Mouse (Mus musculus) hindbrain, embryonic 12.5 days (tissue): ENCODE results near the gene Arhgap4. TPM values are rescaled to one million over a fixed set of nuclear protein-coding genes. Genes with fewer than 3 reads are reported as not detected.
A peak's percentile ranks its signal among the peaks of the same experiment; 100 is the strongest.

Experiments used
- ATAC-seq: fragments of 200-750 bp; cut with Nextera tagmentation; 2 replicates; pipeline ENCODE4 v1.8.0; 2017; ENCODE audit warnings: moderate TSS enrichment; ENCODE audit not compliant: low FRiP score
- H3K27ac ChIP-seq: fragments of 300-500 bp; sonication (generic); 2 replicates; pipeline ENCODE4 v1.5.1; 2016; ENCODE audit warnings: mild to moderate bottlenecking
- H3K27me3 ChIP-seq: fragments of 300-500 bp; sonication (generic); 2 replicates; pipeline ENCODE4 v1.6.1; 2016; ENCODE audit warnings: mild to moderate bottlenecking
- H3K36me3 ChIP-seq: fragments of 300-500 bp; sonication (generic); 2 replicates; pipeline ENCODE4 v1.6.1; 2016; ENCODE audit warnings: mild to moderate bottlenecking
- H3K4me1 ChIP-seq: fragments of 300-500 bp; sonication (generic); 2 replicates; pipeline ENCODE4 v1.6.1; 2016
- H3K4me2 ChIP-seq: fragments of 300-500 bp; sonication (generic); replicated peaks from 2 replicates; pipeline ENCODE4 v1.6.1; 2016; ENCODE audit warnings: mild to moderate bottlenecking
- H3K4me3 ChIP-seq: fragments of 300-500 bp; sonication (generic); 2 replicates; pipeline ENCODE4 v1.5.1; 2016; ENCODE audit warnings: mild to moderate bottlenecking
- H3K9ac ChIP-seq: fragments of 300-500 bp; sonication (generic); 2 replicates; pipeline ENCODE4 v1.6.1; 2016; ENCODE audit warnings: mild to moderate bottlenecking, moderate library complexity
- H3K9me3 ChIP-seq: fragments of 300-500 bp; sonication (generic); replicated peaks from 2 replicates; pipeline ENCODE4 v1.6.1; 2016; ENCODE audit warnings: mild to moderate bottlenecking
- WGBS: fragments of 180-500 bp; shearing (Covaris S2); methylation state at CpG from one replicate; pipeline ENCODE4 v1.1.7; 2016; 5-methylcytosine and 5-hydroxymethylcytosine counted together
- polyA plus RNA-seq: library from polyadenylated mRNA; unstranded; fragments of >200 nt; fragmentation: Nextera tagmentation; extraction: Ambion mirVana; gene quantifications from 2 replicates; pipeline ENCODE4 v1.2.1, GENCODE M21; 2016

Arhgap4 gene
- polyA plus RNA-seq, 1 experiment from 2014 or later, result 3.4 TPM

DNA sequence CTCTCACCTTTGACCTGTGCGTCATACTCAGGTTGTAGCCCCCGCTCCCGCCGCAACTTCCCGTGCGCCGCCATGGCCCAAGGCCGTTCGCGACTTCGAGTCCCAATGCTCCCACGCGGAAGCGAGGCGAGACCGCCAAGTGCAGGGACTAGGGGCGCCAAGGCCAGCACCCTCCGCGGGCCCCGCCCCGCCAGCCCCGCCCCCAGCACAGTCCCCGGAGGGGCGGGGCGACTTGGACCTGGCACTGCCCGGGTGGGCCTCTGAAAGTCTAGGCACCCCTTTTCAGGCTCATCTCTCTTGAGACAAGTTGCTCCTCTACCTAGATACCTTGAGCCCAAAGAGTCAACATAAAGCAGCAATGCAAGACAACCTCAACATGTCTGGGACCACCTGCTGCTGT lies 10.5 kb downstream of the Arhgap4 start:
- no peak overlapping the region for H3K9ac ChIP-seq
- no peak for ATAC-seq
- WGBS, result 19% methylated on average over 21 of the region's 26 CpGs
- H3K4me1 ChIP-seq, result peaks cover 4% of the 10 kb centered on the region; the same call in 1 of the 2 replicates
- no peak overlapping the region for H3K4me3 ChIP-seq
- H3K36me3 ChIP-seq, result no peaks in the 10 kb centered on the region
- H3K27ac ChIP-seq, result no peak overlapping the region
- H3K9me3 ChIP-seq, result no peaks in the 10 kb centered on the region
- peaks cover 2% of the 10 kb centered on the region; the same call in 1 of the 2 replicates for H3K27me3 ChIP-seq
- H3K4me2 ChIP-seq, result peak overlapping the region; percentile 41

DNA sequence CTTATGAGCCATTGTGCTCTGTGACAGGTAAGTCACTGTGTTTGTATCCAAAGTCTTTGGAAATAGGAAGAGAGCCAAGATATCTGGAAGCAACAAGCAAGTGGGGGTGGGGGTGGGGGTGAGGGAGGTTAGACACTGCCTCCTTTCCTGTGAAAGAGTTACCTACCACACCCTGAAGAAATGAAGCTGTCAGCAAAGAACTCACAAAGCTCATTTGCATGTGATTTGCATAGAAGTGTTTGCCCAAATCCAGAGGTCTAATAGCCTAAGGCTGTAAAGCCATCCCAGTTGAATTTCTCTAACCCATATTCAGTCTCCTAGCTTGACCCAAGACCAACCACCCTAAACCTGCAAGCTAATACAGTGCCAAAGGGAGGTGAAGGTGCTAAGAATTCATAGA lies 11.2 kb downstream of the Arhgap4 start:
- no peaks in the 10 kb centered on the region for H3K36me3 ChIP-seq

DNA sequence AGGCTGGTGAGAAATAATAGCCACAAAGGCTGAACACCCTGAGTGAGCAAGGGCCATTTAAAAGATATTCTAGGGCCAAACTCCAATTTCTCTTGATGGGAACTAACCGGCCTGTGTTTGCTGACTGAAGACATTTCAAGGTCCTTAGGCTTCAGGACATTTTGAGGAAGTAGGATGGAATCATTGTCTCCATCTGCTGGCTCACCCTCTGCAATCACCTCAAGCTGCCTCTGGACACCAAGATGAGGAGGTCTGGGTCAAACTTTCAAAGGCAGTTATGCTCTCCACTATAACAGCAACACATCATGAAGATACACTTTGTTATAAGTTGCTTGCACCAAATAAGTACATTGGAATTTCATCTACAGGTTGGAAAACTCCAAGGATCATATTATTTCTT lies 11.6 kb downstream of the Arhgap4 start:
- Histone ChIP-seq H3K4me1 (peaks cover 4% of the 10 kb centered on the region; the same call in 1 of the 2 replicates), H3K27ac (no peak overlapping the region), H3K9me3 (no peaks in the 10 kb centered on the region), H3K9ac (no peak overlapping the region), H3K4me2 (no peak overlapping the region), H3K27me3 (peaks cover 2% of the 10 kb centered on the region; the same call in 1 of the 2 replicates), H3K36me3 (no peaks in the 10 kb centered on the region), H3K4me3 (no peak overlapping the region)
- no peak for ATAC-seq
- WGBS, result 94% methylated on average over 1 of the region's 1 CpGs

More for the DNA sequence above, 11.2 kb downstream of the Arhgap4 start:
- Histone ChIP-seq H3K27me3 (peaks cover 2% of the 10 kb centered on the region; the same call in 1 of the 2 replicates), H3K4me3 (no peak overlapping the region), H3K4me1 (peaks cover 4% of the 10 kb centered on the region; the same call in 1 of the 2 replicates), H3K9me3 (no peaks in the 10 kb centered on the region), H3K27ac (no peak overlapping the region), H3K9ac (no peak overlapping the region), H3K4me2 (no peak overlapping the region)
- no peak for ATAC-seq

DNA sequence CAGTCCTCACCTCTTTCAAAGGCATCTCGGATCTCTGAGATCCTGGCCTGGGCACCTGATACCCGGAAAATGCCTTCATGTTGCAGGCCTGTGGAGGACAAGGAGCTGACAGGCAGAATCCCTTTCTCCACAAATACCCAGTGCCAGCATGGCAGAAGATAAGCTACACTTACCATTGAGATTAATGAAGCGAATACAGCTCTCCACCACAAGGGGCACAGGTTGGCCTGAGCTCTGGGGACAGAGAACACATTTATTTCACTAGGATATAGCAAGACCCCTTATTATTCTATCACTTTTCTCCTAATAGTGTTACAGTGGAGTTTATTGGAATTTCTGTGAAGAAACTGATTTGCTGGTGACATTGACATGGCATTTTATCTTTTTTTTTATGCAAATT lies 23.7 kb downstream of the Arhgap4 start:
- Histone ChIP-seq H3K9me3 (no peaks in the 10 kb centered on the region), H3K4me2 (no peak overlapping the region), H3K27me3 (no peaks in the 10 kb centered on the region), H3K36me3 (no peaks in the 10 kb centered on the region), H3K4me3 (no peak overlapping the region), H3K27ac (no peak overlapping the region), H3K9ac (no peak overlapping the region), H3K4me1 (no peaks in the 10 kb centered on the region)
- WGBS, result 70% methylated on average over 3 of the region's 3 CpGs
- ATAC-seq, result no peak

DNA sequence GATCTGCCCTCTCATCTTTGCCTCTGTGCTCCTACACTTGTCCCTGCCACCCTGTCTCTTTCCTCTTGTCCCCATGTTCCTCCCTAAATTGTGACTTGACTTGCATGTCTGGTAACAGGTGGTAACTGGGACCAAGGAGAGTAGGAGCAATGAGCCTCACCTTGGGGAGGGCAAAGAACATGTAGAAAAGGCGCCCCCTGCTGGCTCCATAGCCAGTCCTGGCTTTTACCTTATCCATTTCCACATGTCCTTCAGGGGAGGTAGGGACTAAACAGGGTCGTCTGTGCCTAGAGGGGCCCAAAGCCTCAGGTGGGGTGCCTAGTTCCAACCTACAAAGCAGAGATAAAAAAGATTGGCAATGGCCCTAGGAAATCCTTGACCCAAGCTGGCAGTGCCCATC lies 26.0 kb downstream of the Arhgap4 start, which contains the start of gene L1cam:
Gene L1cam, minus strand, starts transcription at position 387 of the 400 bp plus-strand sequence.
- Histone ChIP-seq H3K9me3 (no peaks in the 10 kb centered on the region), H3K4me1 (no peaks in the 10 kb centered on the region), H3K27ac (no peak within 1 kb of the TSS), H3K27me3 (no peaks in the 10 kb centered on the region), H3K36me3 (no peaks in the 10 kb centered on the region), H3K4me3 (no peak within 1 kb of the TSS), H3K9ac (no peak within 1 kb of the TSS), H3K4me2 (no peak within 1 kb of the TSS)
- no peak for ATAC-seq
- 30% methylated on average over 2 of the region's 2 CpGs for WGBS

DNA sequence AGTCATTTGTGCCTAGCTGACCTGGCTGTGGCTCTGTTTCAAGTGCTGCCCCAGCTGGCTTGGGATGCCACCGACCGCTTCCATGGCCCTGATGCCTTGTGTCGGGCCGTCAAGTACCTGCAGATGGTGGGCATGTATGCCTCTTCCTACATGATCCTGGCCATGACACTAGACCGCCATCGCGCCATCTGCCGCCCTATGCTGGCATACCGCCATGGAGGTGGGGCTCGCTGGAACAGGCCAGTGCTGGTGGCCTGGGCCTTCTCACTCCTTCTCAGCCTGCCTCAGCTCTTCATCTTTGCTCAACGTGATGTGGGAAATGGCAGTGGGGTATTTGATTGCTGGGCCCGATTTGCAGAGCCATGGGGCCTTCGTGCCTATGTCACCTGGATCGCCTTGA lies 28.8 kb downstream of the Arhgap4 start:
- H3K27me3 ChIP-seq, result no peaks in the 10 kb centered on the region
- no peak overlapping the region for H3K9ac ChIP-seq
- no peak overlapping the region for H3K4me3 ChIP-seq
- no peaks in the 10 kb centered on the region for H3K4me1 ChIP-seq
- H3K27ac ChIP-seq, result no peak overlapping the region
- H3K4me2 ChIP-seq, result no peak overlapping the region
- no peaks in the 10 kb centered on the region for H3K9me3 ChIP-seq
- ATAC-seq, result no peak
- WGBS, result 93% methylated on average over 14 of the region's 14 CpGs
- H3K36me3 ChIP-seq, result no peaks in the 10 kb centered on the region

DNA sequence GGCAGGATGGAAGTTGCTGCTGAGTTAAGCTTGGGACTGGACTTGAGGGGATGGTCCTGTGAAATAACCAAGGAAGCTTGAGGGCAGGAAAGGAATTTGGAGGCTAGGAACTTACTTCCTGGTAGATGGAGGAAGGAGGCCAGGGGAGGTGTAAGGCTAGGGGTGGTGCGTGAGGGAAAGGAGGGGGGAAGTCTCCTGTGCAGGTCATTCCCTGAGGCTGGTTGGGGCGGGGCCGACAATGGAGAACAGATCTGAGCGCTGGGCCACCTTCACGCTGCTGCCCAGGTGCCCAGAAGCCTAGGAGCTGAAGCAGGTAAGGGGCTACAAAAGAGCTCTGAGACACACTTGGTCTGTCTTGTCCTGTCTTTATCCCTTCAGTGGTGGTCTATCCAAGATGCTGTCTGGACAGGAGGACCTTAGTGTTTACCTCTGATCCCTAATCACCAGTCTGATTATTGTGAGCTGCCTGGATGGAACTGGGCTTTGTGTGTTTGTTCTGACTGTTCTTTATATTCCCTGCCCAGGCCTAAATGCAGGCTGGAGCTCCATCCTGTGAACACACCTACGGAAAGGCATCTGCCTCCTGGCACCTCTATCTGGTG lies 30.0 kb downstream of the Arhgap4 start, which contains the start of gene Avpr2:
Gene Avpr2, plus strand, starts transcription at position 552 of the 602 bp plus-strand sequence.
- Histone ChIP-seq H3K36me3 (no peaks in the 10 kb centered on the region), H3K9me3 (no peaks in the 10 kb centered on the region), H3K4me1 (no peaks in the 10 kb centered on the region), H3K27ac (no peak within 1 kb of the TSS), H3K27me3 (no peaks in the 10 kb centered on the region), H3K4me3 (no peak within 1 kb of the TSS), H3K4me2 (no peak within 1 kb of the TSS), H3K9ac (no peak within 1 kb of the TSS)
- WGBS, result 91% methylated on average over 6 of the region's 6 CpGs
- no peak for ATAC-seq

DNA sequence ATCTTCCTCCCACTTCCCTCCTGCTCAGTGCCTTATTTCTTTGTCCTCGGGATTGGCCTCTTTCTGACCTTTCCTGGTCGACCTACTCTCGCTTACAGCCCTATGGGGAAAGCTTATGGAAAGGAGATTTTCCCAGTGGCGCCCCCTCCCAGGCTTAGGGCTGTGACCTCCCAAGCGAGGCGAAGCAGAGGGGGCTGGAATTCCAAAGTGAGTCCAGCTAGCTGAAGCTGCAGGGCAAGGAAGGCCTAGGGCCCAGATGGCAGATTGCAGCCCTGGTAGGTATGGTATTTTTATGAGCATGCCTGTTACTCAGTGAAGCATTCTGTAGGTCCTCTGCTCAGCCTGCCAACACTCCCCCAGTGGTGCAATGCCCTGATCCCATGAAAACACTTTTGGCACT lies 40.2 kb downstream of the Arhgap4 start:
- 18% methylated on average over 6 of the region's 6 CpGs for WGBS
- Histone ChIP-seq H3K27ac (no peak overlapping the region), H3K9me3 (no peaks in the 10 kb centered on the region), H3K4me2 (peak overlapping the region; percentile 58; the same call in 1 of the 2 replicates), H3K36me3 (no peaks in the 10 kb centered on the region), H3K9ac (no peak overlapping the region), H3K4me3 (no peak overlapping the region), H3K27me3 (peaks cover 9% of the 10 kb centered on the region; the same call in 1 of the 2 replicates), H3K4me1 (no peaks in the 10 kb centered on the region)
- ATAC-seq, result peak; percentile 12; the same call in 1 of the 2 replicates

DNA sequence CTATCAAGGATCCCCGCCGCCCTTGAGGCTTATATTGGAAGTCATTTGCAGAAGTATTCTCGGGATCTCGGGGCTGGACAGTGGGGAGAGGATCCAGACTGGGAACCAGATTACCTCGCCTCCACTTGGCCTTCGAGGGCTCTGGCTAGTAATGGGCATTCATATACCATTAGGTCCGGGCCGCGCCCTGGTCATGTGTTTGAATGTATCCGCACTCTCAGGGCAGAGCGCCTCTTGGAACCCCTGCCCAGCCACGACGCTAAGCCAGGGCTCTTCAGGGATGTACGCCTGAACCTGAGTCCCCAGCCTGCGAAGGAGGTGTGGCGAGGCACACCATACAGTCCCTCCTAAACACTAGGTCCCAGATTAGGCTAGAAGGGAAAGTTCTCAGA lies 40.6 kb downstream of the Arhgap4 start:
- H3K4me1 ChIP-seq, result peaks cover 1% of the 10 kb centered on the region; the same call in 1 of the 2 replicates
- H3K4me3 ChIP-seq, result peak overlapping the region; percentile 47
- H3K9ac ChIP-seq, result peak overlapping the region; percentile 59
- H3K4me2 ChIP-seq, result peak overlapping the region; percentile 58
- WGBS, result 27% methylated on average over 16 of the region's 16 CpGs
- no peaks in the 10 kb centered on the region for H3K9me3 ChIP-seq
- H3K36me3 ChIP-seq, result no peaks in the 10 kb centered on the region
- peaks cover 9% of the 10 kb centered on the region; the same call in 1 of the 2 replicates for H3K27me3 ChIP-seq
- H3K27ac ChIP-seq, result no peak overlapping the region
- peak; percentile 44 for ATAC-seq

DNA sequence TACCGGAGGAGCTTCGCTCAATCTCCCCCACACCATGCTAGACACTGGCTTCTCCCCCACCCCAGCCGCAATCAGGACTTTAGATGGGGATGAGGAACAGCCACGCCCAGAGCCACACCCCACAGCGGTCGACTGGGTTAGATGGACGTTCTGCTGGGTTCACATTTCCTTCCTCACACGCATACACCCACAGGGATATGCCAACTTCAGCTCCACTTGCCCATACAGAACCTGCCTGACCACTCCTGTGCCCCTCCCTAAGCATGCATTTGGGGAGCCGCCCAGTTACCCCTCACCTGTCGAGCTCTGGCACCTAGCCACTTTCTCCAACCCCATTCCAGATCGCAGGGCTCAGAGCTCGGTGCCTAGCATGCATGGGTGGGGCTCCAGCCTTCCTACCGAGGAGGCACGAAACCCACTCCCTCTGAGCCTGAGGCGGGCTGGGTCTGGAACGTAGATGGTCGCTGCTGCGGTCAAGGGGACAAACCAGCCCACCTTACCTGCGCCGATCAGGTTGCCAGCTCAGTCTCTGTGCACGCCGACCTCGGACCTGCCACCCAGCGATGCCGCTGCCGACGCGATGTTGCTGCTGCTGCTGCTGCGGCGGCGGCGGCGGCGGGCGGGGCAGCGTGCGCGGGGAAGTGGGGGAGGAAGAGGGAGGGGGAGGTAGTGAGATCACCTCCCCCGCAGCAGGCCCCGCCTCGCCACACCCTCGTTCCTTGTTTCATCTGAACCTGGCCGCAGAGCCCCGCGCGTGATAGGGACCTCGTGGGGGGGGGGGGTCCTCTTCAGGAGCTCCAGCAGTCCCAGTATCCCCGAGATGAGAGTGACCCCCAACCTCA lies 41.3 kb downstream of the Arhgap4 start:
- 22% methylated on average over 40 of the region's 48 CpGs for WGBS
- Histone ChIP-seq H3K27me3 (peaks cover 9% of the 10 kb centered on the region; the same call in 1 of the 2 replicates), H3K27ac (peak overlapping the region; percentile 55)

DNA sequence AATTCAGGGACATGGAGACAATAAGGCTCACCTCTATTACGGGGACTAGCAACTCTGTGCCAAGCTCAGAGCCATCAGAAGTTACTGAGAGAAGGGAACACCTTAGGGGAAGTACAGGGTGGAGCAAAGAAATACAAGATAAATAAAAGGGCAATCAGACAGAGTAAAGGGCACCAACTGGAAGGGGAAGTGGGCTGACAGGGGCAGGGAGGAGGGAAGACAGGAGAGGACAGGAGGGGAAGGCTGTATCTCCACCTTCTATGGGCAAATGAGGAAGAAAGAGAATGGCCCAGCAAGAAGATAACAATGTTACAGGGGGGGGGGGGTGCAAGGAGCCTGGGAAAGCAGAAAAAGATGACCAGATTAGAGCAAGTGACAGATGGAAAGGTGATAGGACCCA lies 44.7 kb downstream of the Arhgap4 start:
- Histone ChIP-seq H3K4me1 (peaks cover 6% of the 10 kb centered on the region; the same call in 1 of the 2 replicates), H3K4me2 (peak overlapping the region; percentile 27), H3K4me3 (no peak overlapping the region), H3K27me3 (peaks cover 9% of the 10 kb centered on the region; the same call in 1 of the 2 replicates), H3K9ac (no peak overlapping the region), H3K27ac (no peak overlapping the region), H3K9me3 (no peaks in the 10 kb centered on the region), H3K36me3 (no peaks in the 10 kb centered on the region)
- ATAC-seq, result no peak
- WGBS, result 74% methylated on average over 1 of the region's 1 CpGs

More for the DNA sequence above, 41.3 kb downstream of the Arhgap4 start:
- H3K4me3 ChIP-seq, result peak overlapping the region; percentile 47
- no peaks in the 10 kb centered on the region for H3K36me3 ChIP-seq
- peak overlapping the region; percentile 59 for H3K9ac ChIP-seq
- ATAC-seq, result peak; percentile 65
- H3K9me3 ChIP-seq, result no peaks in the 10 kb centered on the region
- H3K4me2 ChIP-seq, result peak overlapping the region; percentile 58
- peaks cover 6% of the 10 kb centered on the region; the same call in 1 of the 2 replicates for H3K4me1 ChIP-seq

DNA sequence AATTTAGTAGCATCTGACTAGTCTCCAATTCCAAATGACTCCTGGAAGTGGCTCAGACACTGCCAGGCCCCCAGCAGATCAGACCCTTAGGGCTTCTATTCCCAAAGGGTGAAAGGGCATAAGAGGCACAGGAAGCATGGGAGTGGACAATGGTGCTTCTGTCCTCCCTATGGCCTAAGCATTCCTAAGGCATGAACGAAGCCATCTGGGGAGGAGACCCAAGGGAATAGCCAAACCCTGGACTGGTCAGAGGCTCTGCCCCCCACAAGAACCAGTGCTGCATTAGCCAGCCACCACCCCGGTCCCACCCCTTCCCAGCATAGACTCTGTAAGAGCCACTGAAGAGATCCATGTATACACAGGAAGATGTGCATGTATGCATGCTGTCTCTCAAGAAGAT lies 45.8 kb downstream of the Arhgap4 start:
- no peaks in the 10 kb centered on the region for H3K36me3 ChIP-seq
- no peak overlapping the region for H3K9ac ChIP-seq
- peak overlapping the region; percentile 27 for H3K4me2 ChIP-seq
- H3K27ac ChIP-seq, result no peak overlapping the region
- peaks cover 7% of the 10 kb centered on the region; the same call in 1 of the 2 replicates for H3K27me3 ChIP-seq
- ATAC-seq, result no peak
- peaks cover 6% of the 10 kb centered on the region; the same call in 1 of the 2 replicates for H3K4me1 ChIP-seq
- no peaks in the 10 kb centered on the region for H3K9me3 ChIP-seq
- no peak overlapping the region for H3K4me3 ChIP-seq
- WGBS, result 74% methylated on average over 2 of the region's 2 CpGs
